Mouse (Mus musculus) MEL-GATA-1-ER (cell line): ENCODE measurements around the gene Tasp1.
"Not testable (repeated sequence)": the region's sequence is repeated elsewhere in the genome, so short reads cannot be mapped to it uniquely, and the experiment has no call there.

ENCODE experiments used
- DNase-seq: peaks from one replicate; pipeline ENCODE4 v3.0.0-alpha.2; 2012; ENCODE audit warnings: low read depth; ENCODE audit errors: extremely low read depth

The Tasp1 gene

DNA sequence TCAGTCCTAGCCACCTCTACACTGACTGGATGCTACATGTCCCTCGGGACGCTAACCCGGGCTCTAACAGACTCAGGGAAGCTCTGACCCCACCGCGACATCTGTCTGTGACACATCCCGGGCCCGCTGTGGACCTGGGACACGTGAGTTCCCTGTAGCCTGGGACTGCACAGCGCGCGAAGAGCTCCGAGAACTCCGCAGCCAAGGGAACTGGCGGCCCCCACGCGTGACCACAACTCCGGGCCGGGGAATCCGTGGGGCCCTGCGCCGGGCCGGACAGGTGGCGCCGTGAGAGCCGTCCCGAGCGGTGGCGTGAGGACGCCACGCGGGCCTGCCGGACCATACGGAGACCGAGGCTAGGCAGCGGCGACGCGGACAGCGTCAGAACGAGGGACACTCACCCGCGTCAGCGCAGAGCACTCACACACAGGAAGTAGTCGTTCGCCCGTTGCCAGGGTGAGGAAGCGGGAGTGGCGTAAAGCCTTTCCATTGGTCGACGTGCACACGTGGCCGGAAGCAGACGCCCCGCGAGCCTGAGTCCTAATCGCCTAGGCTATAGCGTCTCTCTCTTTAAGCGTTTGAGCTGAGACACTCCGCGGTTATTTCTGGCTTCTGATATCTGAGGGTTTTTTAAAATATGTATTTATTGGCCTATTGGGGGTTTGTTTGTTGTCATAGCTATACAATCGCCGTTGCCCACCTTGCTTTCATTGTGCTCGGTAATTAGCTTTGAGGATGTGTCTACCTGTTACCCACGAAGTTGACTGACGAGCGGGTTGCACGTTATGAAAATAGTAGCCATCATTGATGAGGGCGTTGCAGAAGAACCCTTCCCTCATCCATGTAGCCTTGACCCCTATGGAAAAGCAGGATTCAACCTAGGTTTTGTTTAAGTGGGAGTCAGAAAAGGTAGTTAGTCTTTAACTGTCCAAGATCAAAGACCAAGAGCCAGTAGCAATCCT is at the start of gene Tasp1:
TSS of gene Tasp1 (minus strand) at position 453 of the 962 bp plus-strand sequence.
- DNase-seq = peak; percentile 94

GRCm38 (mm10) chr2:140113851-140114250 is 47.2 kb upstream of the Tasp1 start:
- DNase-seq = no peak

GRCm38 (mm10) chr2:140108945-140109344 is 42.3 kb upstream of the Tasp1 start:
- DNase-seq = no peak

DNA sequence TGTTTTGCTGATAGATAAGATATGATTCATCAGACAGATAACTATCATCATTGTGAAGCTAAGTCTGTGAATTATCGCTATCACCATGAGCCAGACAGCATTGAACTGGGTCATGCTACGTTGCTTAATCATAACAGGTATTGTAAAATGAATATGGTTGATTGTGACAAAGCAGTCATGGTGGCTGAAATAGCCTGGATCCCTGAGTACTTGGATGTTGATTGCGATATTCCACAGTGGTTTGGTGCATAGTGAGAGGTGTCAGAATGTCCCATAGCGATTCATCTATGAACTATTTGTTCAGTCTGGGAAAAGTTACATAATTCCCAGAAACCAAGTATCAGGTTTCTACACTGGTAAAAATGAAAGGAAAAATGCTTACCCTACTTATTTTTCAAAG is 41.0 kb upstream of the Tasp1 start:
- no peak for DNase-seq

- DNase-seq = no peak
Observed at GRCm38 (mm10) chr2:140104951-140105350, 38.3 kb upstream of the Tasp1 start.

DNA sequence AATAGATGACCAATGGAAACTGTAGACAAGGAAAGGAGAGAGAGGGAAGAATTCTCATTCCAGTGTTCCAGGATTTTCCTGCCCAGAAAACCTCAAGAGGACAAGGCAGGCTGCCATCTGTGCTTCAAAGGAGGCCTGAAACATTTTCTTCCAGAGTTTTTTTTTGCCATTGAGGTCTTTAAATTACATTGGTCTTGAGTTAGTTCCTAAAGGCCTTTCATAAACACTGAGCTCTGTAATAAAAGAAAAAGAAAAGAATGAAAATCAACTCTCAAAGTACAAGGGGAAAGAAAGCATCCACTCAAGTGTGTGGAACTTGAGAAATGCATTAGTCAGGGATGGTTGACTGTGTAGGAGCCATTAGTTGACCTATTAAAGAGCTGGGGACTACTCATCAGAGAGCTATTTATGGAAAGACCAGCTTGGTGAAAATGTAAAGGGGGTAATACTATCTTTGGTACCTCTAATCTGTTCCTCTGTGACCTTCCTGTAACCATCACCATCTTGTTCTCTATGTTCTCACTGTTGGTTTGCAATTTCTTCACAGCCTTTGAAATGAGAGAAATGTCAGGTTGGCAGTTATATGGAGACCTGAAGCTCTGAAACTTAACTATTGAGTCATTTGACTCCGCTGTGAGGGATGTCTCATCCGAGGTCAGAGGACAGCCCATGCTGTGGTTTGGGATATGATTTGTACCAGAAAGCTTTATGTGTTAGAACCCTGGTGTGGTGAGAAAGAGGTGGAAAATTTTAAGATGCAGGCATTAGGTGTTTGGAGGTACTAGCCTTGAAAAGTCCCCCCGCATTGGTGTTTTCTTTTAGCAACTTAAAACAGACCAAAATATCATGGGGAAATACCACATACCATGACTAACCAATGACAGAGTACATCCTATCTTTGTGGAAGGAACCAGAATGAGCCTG is 34.2 kb upstream of the Tasp1 start:
- DNase-seq = no peak

- no peak for DNase-seq
Observed at GRCm38 (mm10) chr2:140099971-140100370, 33.4 kb upstream of the Tasp1 start.

DNA sequence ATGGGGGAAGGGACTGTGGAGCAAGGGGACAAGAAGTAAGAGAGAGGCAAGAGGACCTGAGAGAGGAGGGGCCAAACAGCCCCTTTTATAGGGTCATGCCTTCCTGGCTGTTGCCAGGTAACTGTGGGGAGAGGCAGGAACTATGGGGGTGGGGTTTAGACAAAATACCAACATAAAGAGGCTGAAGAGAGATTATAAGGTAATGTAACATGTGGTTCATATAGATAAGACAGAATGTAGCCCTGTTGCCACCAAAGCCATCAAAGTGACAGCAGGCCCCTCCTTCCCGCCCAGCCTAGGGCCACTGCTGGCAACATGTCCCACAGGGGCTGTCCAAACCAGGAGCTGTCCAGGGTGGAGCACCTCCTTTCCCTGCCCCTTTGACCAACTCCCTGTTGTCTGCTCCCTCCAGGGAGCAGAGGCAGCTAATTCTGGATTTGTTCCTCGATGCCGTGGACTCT is 30.6 kb upstream of the Tasp1 start:
- DNase-seq = no peak

GRCm38 (mm10) chr2:140096034-140096433 is 29.4 kb upstream of the Tasp1 start:
- DNase-seq = no peak

DNA sequence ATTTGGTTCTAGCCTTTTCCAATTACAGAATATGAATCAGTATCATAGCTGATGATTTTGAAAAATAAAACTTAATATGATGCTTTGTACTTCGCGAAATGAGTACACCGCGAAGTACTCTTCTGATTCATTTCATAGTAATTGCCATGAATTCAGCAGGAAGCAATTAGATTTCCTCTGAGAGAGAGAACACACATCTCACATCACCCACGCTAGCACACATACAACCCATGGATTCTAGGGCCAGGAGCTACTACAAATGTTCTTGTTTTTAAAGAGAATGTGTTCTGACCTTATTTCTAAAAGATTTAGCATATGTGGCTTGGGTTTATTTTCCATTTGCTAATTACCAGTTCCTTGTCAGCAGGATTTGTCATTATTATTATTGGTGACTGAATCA is 26.8 kb upstream of the Tasp1 start:
- DNase-seq = no peak

DNA sequence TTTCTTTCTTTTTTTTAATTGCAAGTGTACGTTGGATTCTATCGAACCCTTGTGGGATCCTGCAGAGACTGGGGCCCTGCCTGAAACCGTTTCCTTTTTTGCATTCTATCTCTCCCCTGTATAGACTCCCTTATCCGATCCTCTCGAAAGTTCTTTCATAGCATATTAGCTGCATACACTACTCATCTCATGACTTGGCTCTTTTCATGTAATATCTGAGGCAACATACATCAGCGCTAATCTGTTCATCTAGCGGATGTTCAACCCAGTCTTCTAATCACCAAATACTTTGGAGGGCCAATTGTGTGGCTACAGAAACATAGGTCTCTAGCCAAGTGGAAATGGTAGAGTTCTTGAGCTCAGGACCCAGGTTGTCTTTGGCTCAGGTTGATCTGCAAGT is 17.6 kb upstream of the Tasp1 start:
- DNase-seq = no peak

DNA sequence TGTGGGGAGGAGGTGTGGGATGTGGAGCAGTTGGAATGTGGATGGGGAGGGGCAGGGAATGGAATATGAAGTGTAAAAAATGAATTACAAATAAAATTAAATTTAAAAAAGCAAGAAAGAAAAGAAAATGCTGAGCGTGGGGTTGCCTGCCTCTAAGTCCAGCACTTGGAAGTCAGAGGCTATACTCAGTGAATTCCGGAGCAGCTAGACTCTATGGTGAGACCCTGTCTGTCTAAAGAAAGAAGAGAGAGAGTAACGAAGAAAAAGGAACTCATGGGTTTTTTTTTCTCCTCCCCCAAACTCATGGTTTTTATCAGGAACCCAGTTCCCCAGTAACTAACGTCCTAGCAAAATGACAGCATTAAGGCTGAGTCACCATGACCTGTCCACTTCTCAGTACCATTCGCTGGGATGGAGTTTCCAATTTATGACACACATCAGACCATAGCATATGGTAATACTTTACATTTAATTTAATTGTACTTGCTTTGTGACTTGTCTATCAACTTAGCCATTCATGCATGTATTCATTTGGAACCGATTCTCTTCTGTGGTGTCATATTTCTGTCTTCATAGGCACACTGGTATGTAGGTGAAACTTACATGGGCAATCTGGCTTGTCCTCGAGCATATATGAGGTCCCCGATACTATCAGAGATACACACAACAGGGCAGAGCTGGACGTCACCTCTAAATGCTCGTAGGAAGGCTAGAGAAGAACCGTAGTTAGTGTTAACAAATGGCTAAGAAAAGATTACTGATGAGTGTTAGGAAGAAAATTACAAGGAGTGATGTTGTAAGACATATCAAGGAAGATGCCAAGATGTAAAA is 14.4 kb upstream of the Tasp1 start:
- peak; percentile 54 for DNase-seq

GRCm38 (mm10) chr2:140079284-140079683 is 12.7 kb upstream of the Tasp1 start:
- not testable (repeated sequence) for DNase-seq

DNA sequence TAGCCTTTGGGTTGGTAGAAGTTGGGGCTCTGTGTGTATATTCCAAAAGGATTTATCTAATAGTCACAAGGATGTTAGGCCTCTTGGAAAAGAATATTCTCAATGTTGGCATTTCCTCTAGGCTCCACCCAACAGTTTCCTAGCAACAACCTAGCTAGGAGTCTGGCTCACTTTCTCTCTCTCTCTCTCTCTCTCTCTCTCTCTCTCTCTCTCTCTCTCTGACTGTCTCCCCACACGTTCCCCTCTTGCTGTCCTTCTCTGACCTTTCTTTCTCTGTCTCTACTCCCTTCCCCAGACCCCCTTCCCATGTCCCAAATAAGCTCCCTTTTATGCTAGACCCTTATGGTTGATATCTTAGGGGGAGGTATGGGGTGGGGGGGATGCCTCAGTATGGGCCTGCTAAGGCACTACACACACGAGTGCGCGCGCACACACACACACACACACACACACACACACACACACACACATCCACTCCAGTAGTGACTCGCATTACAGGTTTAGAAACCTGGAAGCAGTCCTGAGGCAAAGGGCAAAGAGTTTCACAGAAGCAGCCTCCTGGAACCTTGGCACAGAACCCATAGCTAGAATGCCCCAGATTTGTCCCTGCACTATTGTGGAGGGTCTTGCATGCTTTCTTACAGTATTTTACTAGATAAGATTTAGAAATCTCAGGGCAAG is 12.1 kb upstream of the Tasp1 start:
- no peak for DNase-seq

DNA sequence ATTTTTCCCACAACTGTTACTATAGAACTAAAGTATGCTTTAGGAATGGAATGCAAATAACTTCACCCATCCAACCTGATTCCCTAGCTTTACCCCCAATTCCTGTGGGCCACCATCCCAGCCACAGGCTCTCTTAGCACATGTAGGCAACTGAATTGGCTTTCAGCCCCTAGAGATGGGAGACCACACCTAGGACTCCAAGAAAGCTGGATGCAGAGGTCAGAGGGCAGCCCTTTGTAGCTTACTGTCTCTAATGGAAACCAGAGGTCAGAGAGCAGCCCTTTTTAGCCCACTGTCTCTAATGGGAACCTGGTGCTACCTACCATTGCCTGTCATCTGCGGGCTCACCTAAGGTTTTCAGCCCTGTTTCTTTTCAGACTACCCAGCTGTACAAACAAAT is 10.9 kb upstream of the Tasp1 start:
- DNase-seq = no peak

DNA sequence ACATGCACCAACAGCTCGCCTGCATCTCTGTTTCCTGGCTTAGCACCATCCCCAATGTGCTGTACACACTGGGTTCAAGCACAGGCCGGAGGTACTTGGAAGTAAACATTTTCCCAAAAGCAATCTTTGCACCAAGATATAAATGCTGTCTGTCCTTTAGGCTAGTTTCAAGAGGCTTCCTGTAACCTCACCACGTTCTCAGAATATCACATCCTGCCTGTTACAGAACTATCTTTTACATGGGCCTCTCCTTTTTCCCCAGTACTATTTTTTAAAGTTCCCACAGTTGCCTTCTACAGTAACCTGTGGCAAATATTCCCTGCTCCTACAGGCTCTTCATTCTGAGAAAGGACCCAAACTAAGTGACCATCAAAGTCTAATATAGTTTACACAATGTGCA is 8.5 kb upstream of the Tasp1 start:
- DNase-seq = no peak

DNA sequence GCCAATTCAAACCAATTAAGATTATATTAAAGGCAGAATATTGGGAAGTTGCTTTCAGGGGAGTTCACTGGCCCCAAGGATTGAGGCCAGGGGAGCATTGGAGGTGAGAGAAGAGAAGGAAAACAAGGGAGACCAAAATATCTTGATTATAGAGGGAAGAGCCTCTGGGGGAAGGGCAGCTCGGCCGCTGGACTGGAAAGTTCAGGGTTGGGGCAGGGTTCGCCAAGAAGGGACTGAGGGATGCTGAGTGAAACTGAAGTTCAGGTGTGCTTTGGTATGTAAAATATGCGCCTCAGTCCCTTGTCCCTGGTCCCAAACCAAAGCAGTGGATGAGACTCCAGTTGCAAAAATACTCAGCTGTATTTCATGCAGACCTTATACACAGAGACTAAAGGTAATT is 911 bp upstream of the Tasp1 start:
- DNase-seq = no peak

DNA sequence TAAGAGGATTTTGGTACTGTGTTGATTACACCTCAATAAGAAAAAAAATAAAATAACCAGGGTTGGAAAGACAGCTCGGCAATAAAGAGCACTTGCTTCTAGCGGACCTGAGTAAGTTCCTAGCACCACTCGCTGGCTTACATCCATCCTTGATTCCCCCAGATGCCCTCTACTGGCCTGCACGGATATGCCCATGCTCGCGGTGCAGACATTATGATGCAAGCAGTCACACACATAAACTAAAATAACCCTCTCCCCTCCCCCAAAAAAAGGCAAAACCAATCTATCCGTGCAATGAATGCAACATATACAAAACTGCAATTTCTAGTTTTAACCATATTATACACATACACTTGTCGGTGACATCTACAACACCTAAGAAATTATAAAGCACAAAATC is 929 bp downstream of the Tasp1 start:
- peak; percentile 49 for DNase-seq

DNA sequence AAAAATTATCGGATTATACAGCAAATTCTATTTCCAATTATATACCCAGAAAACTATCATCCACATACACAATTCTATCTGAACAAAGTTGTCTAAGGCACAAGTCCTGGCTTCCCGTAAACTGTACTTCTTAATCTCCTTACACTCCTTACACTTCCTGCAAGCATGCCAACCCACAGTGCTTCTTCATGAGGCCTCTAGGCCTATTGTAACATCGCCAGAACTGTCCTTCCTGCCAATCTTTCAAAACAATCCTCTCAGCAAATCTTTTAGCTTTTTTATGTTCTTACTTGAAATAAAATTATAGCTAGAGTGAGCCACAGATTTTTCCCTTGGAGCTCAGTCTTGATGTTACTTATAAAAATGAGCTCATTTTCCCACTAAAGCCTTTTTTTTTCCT is 5.1 kb downstream of the Tasp1 start:
- no peak for DNase-seq

- no peak for DNase-seq
Observed at GRCm38 (mm10) chr2:140060092-140060867, 6.3 kb downstream of the Tasp1 start.
